Mouse (Mus musculus): ENCODE measurements at regions not wholly inside any gene's neighbourhood (a gene's known extent, or its start where the extent isn't known, plus 50 kb on each side); places are given as distances from the start of the nearest gene placed in this dataset.

DNA sequence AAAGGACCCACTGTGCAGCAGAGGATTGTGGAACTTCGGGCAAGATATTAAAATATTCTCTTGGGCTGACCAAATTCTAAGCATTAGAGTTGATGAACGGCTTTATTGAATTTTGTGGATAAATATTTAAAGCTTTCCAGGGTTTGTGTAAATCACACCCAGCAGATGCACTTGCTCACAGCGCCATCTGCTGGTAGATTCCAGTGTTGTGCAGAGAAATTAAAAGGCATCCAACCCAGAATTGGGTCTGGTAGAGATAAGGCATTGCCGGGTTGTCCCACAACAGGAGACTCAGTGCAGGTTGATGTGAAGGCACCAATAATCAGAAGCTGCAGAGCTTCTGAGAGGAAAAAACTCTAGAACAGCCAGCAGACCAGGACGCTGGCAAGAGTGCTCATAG is 108.7 kb downstream of the Gm19935 start:
- H3K9me3 ChIP-seq (replicated peaks), result no peaks in the 10 kb centered on the region
- no peak overlapping the region for H3K4me2 ChIP-seq
- no peak overlapping the region for H3K27ac ChIP-seq (ENCODE audit: poor library complexity, severe bottlenecking)
- no peak overlapping the region for H3K4me3 ChIP-seq
- H3K36me3 ChIP-seq, result no peaks in the 10 kb centered on the region
- H3K27me3 ChIP-seq (replicated peaks), result no peaks in the 10 kb centered on the region
- no peak overlapping the region for H3K9ac ChIP-seq
- 0 out of 2 replicates have a peak, but pooled peaks cover 4% of the 10 kb centered on the region for H3K4me1 ChIP-seq (replicated peaks)
- WGBS, result 16% methylated on average over 5 of the region's 5 CpGs
- no peak for ATAC-seq (ENCODE audit: insufficient number of reproducible peaks, low FRiP score)

- Histone ChIP-seq H3K4me2 (no peak overlapping the region), H3K36me3 (no peaks in the 10 kb centered on the region), H3K9ac (no peak overlapping the region), H3K27ac (ENCODE audit: poor library complexity, severe bottlenecking) (no peak overlapping the region), H3K4me3 (no peak overlapping the region), H3K27me3 (replicated peaks) (no peaks in the 10 kb centered on the region), H3K4me1 (replicated peaks) (no peaks in the 10 kb centered on the region), H3K9me3 (replicated peaks) (no peaks in the 10 kb centered on the region)
- ATAC-seq (ENCODE audit: insufficient number of reproducible peaks, low FRiP score), result no peak
- WGBS, result 80% methylated on average over 3 of the region's 3 CpGs
Observed at GRCm38 (mm10) chr8:90692516-90692915, 124.7 kb downstream of the Gm19935 start.

GRCm38 (mm10) chr8:90685076-90685475 is 132.1 kb downstream of the Gm19935 start:
- no peaks in the 10 kb centered on the region for H3K27me3 ChIP-seq (replicated peaks)
- no peak overlapping the region for H3K9ac ChIP-seq
- no peaks in the 10 kb centered on the region for H3K9me3 ChIP-seq (replicated peaks)
- 83% methylated on average over 2 of the region's 2 CpGs for WGBS
- ATAC-seq (ENCODE audit: insufficient number of reproducible peaks, low FRiP score), result no peak
- no peaks in the 10 kb centered on the region for H3K36me3 ChIP-seq
- no peak overlapping the region for H3K4me3 ChIP-seq
- H3K27ac ChIP-seq (ENCODE audit: poor library complexity, severe bottlenecking), result no peak overlapping the region
- H3K4me1 ChIP-seq (replicated peaks), result no peaks in the 10 kb centered on the region
- H3K4me2 ChIP-seq, result no peak overlapping the region

DNA sequence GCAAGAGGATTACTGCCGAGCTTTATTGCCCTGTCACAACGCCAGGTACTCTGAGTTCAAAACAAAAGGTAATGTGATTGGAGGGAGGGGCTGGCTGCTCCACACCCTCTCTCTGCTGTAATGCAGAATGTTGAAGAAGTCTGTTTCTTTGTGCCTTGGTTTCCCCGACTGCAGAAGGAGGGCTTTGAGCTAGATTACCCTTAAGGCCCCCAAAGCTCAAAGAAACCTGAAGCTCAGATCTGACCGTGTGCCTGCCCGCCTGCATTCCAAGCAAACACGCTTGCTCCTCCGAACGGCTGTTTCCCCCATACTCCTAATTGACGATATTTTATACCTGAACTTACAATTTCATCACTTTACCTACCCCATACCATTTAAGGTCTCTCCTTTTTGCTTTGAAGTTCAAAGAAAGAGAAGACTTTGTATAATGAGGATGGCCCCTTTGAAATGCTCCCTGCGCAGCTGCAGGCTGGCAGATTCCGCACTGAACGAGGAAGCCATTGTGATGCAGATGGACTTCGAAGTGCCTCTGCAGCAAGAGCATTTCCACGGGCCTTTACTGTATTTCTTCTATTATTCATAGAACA is 146.6 kb downstream of the Gm19935 start:
- Histone ChIP-seq H3K27ac (ENCODE audit: poor library complexity, severe bottlenecking) (no peak overlapping the region), H3K4me3 (peak overlapping the region; percentile 40), H3K27me3 (replicated peaks) (peaks cover 6% of the 10 kb centered on the region; the same call in 1 of the 2 replicates), H3K9ac (0 out of 2 replicates have a peak overlapping the region, but pooled peaks have one; percentile 50), H3K36me3 (no peaks in the 10 kb centered on the region), H3K4me2 (peak overlapping the region; percentile 78), H3K9me3 (replicated peaks) (no peaks in the 10 kb centered on the region), H3K4me1 (replicated peaks) (no peaks in the 10 kb centered on the region)
- 4% methylated on average over 14 of the region's 14 CpGs for WGBS
- no peak for ATAC-seq (ENCODE audit: insufficient number of reproducible peaks, low FRiP score)

- WGBS, result 75% methylated on average over 9 of the region's 9 CpGs
- no peak overlapping the region for H3K4me2 ChIP-seq
- no peaks in the 10 kb centered on the region for H3K4me1 ChIP-seq (replicated peaks)
- no peak overlapping the region for H3K9ac ChIP-seq
- ATAC-seq (ENCODE audit: insufficient number of reproducible peaks, low FRiP score), result no peak
- H3K27me3 ChIP-seq (replicated peaks), result peaks cover 6% of the 10 kb centered on the region; the same call in 1 of the 2 replicates
- no peak overlapping the region for H3K27ac ChIP-seq (ENCODE audit: poor library complexity, severe bottlenecking)
- no peak overlapping the region for H3K4me3 ChIP-seq
- no peaks in the 10 kb centered on the region for H3K36me3 ChIP-seq
- H3K9me3 ChIP-seq (replicated peaks), result no peaks in the 10 kb centered on the region; the same call in 1 of the 2 replicates
Observed at GRCm38 (mm10) chr8:90669396-90669795, 147.8 kb downstream of the Gm19935 start.

DNA sequence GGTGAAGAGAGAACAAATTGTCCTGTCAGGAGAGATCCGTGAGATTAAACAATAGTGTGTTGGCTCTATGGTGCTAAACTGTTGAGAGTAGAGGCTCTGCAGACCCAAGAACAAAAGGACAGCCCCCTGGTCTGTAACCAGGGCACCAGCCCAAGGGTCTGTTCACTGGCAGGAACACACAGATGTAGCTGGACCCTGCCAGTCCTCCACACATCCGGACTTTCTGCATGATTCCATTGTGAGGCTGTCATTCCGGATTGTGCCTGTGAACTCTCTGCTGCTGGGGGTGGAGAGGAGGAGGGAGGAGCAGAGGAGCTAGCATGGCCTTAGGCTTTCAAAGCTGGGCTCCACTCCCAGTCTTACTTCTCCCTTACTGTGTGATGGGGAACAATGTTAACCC is 158.1 kb downstream of the Gm19935 start:
- 24% methylated on average over 3 of the region's 3 CpGs for WGBS
- H3K4me1 ChIP-seq (replicated peaks), result 0 out of 2 replicates have a peak, but pooled peaks cover 3% of the 10 kb centered on the region
- 0 out of 2 replicates have a peak, but pooled peaks have one; percentile 33 for ATAC-seq (ENCODE audit: insufficient number of reproducible peaks, low FRiP score)
- no peaks in the 10 kb centered on the region for H3K36me3 ChIP-seq
- no peak overlapping the region for H3K9ac ChIP-seq
- H3K9me3 ChIP-seq (replicated peaks), result peaks cover 9% of the 10 kb centered on the region; the same call in 1 of the 2 replicates
- H3K4me2 ChIP-seq, result no peak overlapping the region
- H3K4me3 ChIP-seq, result no peak overlapping the region
- H3K27me3 ChIP-seq (replicated peaks), result no peaks in the 10 kb centered on the region
- no peak overlapping the region for H3K27ac ChIP-seq (ENCODE audit: poor library complexity, severe bottlenecking)

DNA sequence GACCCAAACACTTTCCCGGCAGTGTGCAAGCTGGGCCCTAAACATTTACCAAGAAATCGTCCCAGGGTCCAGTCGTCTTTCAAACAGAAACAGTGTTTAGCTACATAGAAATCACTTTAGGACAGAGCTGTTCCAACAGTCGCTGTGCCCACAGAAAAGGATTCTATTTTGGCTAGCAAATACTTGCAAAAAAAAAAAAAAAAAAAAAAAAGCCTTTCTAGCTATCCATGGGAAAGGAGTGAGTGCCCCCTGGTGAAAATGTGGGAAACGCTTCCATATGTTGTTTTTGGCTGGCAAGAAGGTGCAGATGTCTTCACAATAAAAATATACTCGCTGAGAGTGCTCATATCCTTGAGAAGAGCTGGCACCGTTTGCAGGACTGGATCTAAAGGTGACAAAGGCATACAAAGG is 159.5 kb downstream of the Gm19935 start:
- Histone ChIP-seq H3K9ac (no peak overlapping the region), H3K9me3 (replicated peaks) (peaks cover 8% of the 10 kb centered on the region; the same call in 1 of the 2 replicates), H3K4me3 (no peak overlapping the region), H3K27me3 (replicated peaks) (no peaks in the 10 kb centered on the region), H3K4me1 (replicated peaks) (0 out of 2 replicates have a peak, but pooled peaks cover 3% of the 10 kb centered on the region), H3K4me2 (no peak overlapping the region), H3K36me3 (no peaks in the 10 kb centered on the region), H3K27ac (ENCODE audit: poor library complexity, severe bottlenecking) (no peak overlapping the region)
- WGBS, result 33% methylated on average over 7 of the region's 7 CpGs
- ATAC-seq (ENCODE audit: insufficient number of reproducible peaks, low FRiP score), result no peak

DNA sequence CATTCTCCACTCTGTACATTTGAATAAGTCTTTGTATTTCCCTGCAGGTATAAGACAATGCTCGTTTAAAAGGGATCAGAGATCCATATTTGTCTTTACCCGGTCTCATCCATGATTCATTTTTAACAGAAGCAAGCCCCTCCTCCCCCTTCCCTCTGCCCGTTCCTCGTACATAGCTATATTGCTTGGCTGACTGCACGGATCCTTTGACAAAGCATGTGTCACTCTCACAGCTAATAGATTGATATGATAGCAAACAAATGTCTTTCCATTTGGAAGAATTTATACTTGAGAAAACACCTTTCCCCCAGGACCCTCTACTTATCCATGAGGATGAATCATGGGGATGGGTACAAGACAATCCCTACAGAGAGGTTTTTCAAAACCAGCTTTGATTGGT is 160.1 kb downstream of the Gm19935 start:
- Histone ChIP-seq H3K4me3 (no peak overlapping the region), H3K9ac (no peak overlapping the region), H3K27me3 (replicated peaks) (no peaks in the 10 kb centered on the region), H3K4me1 (replicated peaks) (0 out of 2 replicates have a peak, but pooled peaks cover 3% of the 10 kb centered on the region), H3K9me3 (replicated peaks) (peaks cover 5% of the 10 kb centered on the region; the same call in 1 of the 2 replicates), H3K4me2 (no peak overlapping the region), H3K36me3 (no peaks in the 10 kb centered on the region), H3K27ac (ENCODE audit: poor library complexity, severe bottlenecking) (no peak overlapping the region)
- no peak for ATAC-seq (ENCODE audit: insufficient number of reproducible peaks, low FRiP score)
- WGBS, result 79% methylated on average over 5 of the region's 5 CpGs

GRCm38 (mm10) chr8:90656436-90657090 is 160.6 kb downstream of the Gm19935 start:
- 0 out of 2 replicates have a peak, but pooled peaks cover 3% of the 10 kb centered on the region for H3K4me1 ChIP-seq (replicated peaks)
- no peak overlapping the region for H3K27ac ChIP-seq (ENCODE audit: poor library complexity, severe bottlenecking)
- no peaks in the 10 kb centered on the region for H3K36me3 ChIP-seq
- no peaks in the 10 kb centered on the region for H3K9me3 ChIP-seq (replicated peaks)
- no peak overlapping the region for H3K9ac ChIP-seq
- H3K4me3 ChIP-seq, result no peak overlapping the region
- no peak for ATAC-seq (ENCODE audit: insufficient number of reproducible peaks, low FRiP score)
- no peaks in the 10 kb centered on the region for H3K27me3 ChIP-seq (replicated peaks)
- 84% methylated on average over 5 of the region's 5 CpGs for WGBS
- H3K4me2 ChIP-seq, result no peak overlapping the region

GRCm38 (mm10) chr8:90654786-90655185 is 162.4 kb downstream of the Gm19935 start:
- Histone ChIP-seq H3K36me3 (no peaks in the 10 kb centered on the region), H3K4me1 (replicated peaks) (0 out of 2 replicates have a peak, but pooled peaks cover 3% of the 10 kb centered on the region), H3K4me2 (no peak overlapping the region), H3K27me3 (replicated peaks) (no peaks in the 10 kb centered on the region), H3K4me3 (no peak overlapping the region), H3K9ac (no peak overlapping the region), H3K27ac (ENCODE audit: poor library complexity, severe bottlenecking) (no peak overlapping the region), H3K9me3 (replicated peaks) (no peaks in the 10 kb centered on the region)
- no peak for ATAC-seq (ENCODE audit: insufficient number of reproducible peaks, low FRiP score)
- 70% methylated on average over 2 of the region's 2 CpGs for WGBS

DNA sequence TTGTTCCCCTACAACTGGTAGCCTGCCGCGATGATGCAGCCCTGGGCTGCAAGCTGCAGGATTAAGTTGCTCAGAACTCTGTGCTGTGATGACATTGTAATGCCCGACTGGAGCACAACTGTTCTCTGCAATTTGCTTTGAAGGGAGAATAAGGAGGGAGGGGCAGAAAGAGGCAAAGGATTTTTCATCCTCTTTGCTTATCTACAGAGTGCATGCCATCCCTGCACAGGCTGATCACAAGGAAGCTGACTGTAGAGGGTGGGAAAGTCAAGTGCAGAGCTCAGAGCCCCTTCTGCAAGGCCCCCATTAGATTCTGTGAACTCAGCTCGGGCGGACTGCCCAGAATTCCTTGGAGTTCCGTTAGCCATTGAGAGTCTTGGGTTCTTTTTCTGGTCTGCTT is 174.8 kb downstream of the Gm19935 start:
- WGBS, result 46% methylated on average over 6 of the region's 6 CpGs
- no peak overlapping the region for H3K9ac ChIP-seq
- peaks cover 13% of the 10 kb centered on the region for H3K9me3 ChIP-seq (replicated peaks)
- no peak overlapping the region for H3K27ac ChIP-seq (ENCODE audit: poor library complexity, severe bottlenecking)
- no peak overlapping the region for H3K4me2 ChIP-seq
- ATAC-seq (ENCODE audit: insufficient number of reproducible peaks, low FRiP score), result no peak
- peaks cover 10% of the 10 kb centered on the region for H3K4me1 ChIP-seq (replicated peaks)
- no peaks in the 10 kb centered on the region for H3K27me3 ChIP-seq (replicated peaks)
- H3K36me3 ChIP-seq, result no peaks in the 10 kb centered on the region
- no peak overlapping the region for H3K4me3 ChIP-seq

All from heart, embryonic 12.5 days (tissue).